Mouse (Mus musculus) gastrocnemius, adult 18-20 months (tissue): ENCODE data around the gene Cenpi. TPM values are rescaled to one million over a fixed set of nuclear protein-coding genes. Genes with fewer than 3 reads are reported as not detected.
"Not testable (repeated sequence)": the region's sequence is repeated elsewhere in the genome, so short reads cannot be mapped to it uniquely, and the experiment has no call there.

ENCODE experiments used
- DNase-seq: peaks from one replicate; pipeline ENCODE4 v3.0.0; 2021; ENCODE audit warnings: low spot score
- long read RNA-seq, 2 experiments: library from polyadenylated mRNA; stranded (forward); transcript quantifications; one replicate each; pipeline ENCODE4 v2.0.0; 2021
- total RNA-seq, 2 experiments: library from RNA; stranded (reverse); gene quantifications; 2 replicates each; pipeline ENCODE4 v1.2.3; 2021

The Cenpi gene
- not detected for total RNA-seq
- long read RNA-seq, experiment 1: 0 reads
- long read RNA-seq, experiment 2, partial matches to known transcripts: 0 of 1 reads
- long read RNA-seq, experiment 2, other reads (novel, unspliced or antisense): 0 of 1 reads

DNA sequence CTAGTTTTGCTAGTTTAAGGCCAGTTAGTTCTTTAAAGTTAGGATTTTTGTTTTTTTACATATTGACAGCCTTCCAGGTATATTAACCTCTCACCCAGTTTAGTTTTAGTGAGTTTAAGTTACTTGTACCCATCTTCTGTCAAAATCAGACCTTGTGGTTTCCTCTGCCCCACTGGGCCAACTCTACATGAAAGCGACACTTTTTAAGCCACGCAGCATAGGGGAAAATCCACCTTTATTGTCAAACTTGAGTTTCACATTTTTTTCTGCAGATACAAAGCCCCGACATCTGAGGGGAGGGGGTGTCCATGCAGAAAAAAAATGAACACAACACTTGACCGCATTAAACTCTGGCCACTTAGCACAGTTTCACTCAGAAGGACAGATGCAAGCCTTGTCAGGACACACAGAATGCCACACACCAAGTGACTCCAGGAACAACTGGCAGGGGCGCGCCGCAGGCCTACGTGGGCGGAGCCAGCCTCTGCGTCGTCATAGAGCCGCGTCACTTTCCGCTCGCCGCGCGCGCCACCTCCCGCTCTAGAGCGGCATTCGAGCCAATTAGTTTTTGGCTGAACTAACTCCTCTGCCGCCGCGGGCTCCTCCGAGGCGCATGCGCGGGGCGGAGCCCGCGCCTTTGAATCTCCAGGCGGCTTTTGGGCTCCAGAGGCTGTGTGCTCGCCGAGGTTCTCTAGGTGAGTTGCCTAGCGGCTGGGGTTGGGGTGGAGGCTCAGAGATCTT lies at the start of gene Cenpi:
Gene Cenpi, plus strand, starts transcription at position 551 of the 741 bp plus-strand sequence.
- DNase-seq: peak; percentile 82

DNA sequence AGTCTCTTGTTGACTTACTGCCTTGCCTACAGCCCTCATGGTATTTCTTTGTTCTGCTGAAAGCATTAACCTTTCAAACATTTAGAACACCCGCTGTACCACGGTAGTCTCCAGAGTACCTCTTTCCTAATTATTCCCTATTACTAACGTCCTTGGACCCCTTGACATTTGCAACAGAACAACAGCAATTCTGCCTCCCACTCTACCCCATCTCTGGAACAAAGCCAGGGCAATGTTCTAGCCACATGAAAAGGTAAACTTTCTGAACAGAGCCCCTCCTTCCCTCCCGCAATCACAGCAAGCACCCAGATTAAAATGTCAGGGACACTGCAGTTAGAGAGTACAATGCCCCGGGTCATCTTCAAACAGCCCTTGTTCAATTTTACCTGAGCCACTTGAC lies 46.7 kb upstream of the Cenpi start:
- DNase-seq: no peak

GRCm38 (mm10) chrX:134262129-134262528 lies 45.8 kb upstream of the Cenpi start:
- DNase-seq: no peak

DNA sequence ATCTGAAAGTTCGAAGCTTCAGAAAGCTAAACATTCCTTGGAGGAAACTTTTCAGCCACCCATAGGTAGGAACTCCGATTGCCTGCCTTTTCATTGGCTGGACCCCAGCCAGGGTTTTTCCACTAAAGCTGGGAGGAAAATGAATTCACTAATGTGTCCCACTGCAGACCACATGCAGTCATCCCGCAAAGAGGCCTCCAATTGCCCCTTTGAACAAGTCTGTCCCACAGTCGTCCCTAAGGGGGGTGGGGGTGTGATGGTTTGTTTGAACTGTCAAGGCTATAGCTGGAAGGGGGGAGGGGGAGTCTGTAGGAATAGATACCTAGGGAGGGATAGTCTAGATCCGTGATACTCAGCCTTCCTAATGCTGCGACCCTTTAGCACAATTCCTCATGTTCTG lies 32.2 kb upstream of the Cenpi start:
- DNase-seq: no peak

DNA sequence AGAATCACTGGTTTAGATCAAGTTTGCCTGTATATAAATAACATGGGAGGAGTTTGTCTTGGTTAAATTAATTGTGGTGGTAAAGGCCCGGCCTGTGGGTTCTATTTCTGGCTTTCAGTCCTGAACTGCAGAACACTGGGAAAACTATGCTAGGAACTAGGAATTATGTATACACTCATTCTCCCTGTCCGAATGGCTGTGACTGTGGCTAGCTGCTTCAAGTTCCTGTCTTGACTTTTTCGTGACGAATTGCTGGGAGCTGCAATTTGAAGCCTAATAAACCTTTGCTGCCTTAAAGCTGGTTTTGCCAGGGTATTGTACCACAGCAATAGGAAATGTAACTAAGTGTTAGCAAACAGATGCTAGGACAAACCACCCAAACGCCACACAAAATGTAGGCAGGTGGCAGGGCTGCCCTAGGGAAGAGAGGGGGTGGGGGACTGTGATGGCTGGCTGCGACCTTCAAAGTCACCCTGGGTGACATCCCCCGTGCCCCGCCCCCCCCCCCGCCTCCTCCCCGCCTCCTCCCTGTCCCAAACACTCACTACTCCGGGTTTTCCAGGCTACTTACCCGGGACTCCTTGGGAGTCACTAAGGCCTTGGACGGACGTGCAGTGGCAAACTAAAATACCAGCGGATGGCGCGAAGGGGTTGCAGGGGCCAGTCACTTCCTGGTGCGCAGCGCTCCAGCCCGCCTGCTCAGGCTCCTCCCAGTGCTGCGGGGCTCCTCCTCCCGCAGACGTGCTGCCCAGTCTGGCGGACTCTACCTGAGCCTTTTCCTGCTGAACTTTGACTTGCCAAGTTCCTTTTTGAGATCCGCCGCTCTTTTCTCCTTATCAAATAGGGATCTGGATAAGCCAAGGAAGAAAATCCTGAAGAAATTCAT lies 31.4 kb upstream of the Cenpi start, which contains the start of gene Trmt2b:
Gene Trmt2b, minus strand, starts transcription at position 710 of the 886 bp plus-strand sequence.
- DNase-seq: peak; percentile 45

DNA sequence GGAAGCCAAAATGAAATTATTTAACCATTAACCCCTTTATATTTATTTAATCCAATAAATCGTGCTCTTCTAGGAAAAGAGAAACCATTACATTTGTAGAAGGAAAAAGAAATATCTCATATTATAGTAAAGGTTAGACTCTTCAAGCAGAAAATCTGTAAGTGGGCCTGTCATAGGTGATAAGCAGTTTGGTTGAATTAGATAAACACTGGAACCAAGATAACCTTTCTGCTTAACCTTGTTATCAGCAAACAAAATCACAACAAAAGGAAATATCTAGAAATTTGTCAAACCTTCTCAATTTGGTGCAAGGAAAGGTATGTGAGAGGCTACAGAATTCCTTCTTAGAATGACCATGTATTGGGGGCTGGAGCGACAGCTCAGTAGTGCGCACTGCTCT lies 27.4 kb upstream of the Cenpi start:
- no peak for DNase-seq

DNA sequence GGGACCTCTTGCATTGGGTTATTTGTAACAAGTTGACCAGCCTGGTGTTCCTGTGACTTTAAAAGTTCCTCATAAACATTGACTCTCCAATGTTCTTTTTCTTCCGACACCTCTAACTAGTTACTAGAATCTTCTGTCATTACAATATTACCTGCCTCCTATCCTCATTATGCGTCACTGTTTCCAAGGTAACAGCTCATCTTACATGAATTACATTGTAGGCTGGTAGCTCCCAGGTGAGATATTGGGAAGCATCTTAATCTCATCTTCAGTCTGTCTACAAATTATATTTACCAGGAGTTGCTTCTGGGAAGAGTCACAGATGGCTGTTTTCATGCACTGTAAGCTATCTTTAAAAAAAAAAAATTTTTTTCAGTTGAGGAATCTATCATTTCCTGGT lies 22.8 kb upstream of the Cenpi start:
- no peak for DNase-seq

DNA sequence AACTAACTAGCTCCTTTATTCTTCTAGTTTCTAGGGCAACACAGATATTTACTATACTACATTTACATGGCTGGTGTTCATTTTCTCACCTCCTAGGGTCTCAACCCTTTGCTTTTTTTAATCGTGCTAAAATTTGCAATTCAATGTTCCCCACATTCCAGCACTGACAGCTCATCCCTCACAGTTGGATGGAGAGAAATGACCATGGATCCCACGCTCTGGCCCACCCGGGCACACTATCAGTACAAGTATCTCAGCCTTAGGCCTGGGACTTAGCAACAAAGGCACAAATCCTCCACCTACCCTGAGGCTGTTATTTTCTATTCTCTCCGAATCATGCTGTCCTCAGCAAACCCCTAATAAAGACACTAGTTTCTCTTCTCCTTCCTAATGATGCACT lies 22.1 kb upstream of the Cenpi start:
- no peak for DNase-seq

GRCm38 (mm10) chrX:134287305-134287704 lies 20.6 kb upstream of the Cenpi start:
- no peak for DNase-seq

DNA sequence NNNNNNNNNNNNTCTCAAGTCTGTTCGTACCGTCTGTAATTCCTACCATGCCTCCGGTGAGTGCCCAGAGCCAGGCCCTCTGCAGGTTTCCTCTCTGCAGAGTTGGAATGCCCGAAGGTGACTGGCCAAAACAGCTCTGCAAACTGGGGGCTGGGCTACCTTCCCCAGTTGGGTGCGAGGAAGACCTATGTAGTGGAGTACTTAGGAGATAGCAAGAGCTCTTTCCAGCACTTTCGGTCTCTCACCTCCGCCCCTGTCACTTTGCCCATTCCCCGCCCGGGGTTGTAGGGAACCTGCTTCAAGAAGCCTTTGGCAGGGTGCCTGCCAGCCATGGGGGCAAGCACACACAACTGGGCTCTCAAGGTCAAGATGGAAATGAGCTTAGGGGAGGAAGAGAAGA lies 11.6 kb upstream of the Cenpi start:
- DNase-seq: no peak

DNA sequence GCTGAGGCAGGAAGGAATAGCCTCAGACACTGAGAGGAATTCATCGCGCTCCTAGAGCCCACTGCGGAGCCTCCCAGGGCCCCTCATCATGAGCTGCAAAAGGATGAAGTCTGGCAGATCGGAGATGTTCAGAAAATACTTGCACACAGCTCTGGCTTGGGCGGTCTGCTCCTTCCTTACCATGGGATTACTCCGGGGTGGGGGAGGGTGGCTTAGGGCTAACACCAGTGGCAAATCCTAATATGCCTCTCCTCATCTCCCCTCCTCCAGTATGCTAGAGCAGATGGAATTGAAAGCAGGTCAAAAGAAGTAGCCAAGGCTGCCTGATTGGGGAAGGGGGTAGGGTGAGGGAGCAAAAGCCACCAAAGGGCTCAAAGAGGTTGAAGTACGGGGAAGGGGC lies 11.1 kb upstream of the Cenpi start:
- DNase-seq: no peak

GRCm38 (mm10) chrX:134297195-134297594 lies 10.7 kb upstream of the Cenpi start:
- DNase-seq: no peak

DNA sequence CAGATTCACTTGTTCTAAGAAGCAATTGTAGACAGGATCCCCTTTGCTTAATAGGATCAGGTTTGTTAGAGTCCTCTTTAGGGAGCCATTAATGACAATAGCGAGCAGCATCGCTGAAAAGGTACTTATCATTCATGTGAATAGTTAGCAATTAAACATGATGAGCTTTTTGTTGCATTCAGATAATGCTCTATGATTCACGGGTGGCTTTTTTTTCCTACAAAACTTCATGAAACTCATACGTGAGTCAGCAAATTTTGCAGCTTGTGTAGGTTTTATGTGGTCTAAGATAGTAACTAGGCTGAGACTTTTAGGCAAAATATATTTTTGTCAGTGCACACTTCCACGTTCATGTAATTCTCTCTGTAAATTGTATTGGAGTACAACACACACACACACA lies 7.7 kb upstream of the Cenpi start:
- DNase-seq: no peak

- DNase-seq: no peak
Measured at GRCm38 (mm10) chrX:134303287-134303686, 4.6 kb upstream of the Cenpi start.

GRCm38 (mm10) chrX:134308275-134308634 lies 371 bp downstream of the Cenpi start:
- DNase-seq: no peak

GRCm38 (mm10) chrX:134311193-134311592 lies 3.3 kb downstream of the Cenpi start:
- not testable (repeated sequence) for DNase-seq

DNA sequence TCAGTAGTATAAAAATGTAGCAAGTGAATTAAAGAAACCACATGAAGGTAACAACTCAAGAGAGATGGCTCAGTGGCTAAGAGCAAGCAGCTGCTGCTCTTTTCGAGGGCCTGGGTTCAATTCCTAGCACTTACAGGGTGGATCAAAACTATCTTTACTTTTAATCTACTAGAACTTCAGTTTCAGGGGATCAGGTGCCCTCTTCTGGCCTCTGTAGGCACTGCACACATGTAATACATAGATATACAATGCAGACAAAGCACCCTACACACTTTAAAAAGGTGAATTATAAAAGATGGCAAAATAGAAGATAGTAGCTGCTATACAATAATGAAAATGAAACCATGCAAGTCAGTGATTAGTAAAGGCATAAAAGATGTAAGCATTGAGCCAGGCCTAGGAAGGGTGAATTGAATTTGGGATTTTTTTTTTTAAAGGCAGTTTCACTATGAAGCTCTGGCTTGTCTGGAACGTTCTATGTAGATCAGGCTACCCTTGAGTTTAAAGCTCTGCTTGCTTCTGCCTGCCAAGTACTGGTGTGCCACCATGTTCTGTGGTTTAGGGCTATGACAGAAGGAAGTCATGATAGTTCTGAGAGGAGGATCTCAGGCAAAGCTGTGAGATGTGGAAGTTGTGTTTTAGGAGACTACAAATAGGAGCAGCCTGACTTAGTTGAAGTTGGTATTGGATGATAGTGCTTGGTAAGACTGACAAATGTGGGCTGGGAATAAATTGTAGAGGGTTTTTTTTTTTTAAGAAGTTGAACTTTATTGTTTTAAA lies 11.5 kb downstream of the Cenpi start:
- DNase-seq: no peak

GRCm38 (mm10) chrX:134333280-134333679 lies 25.4 kb downstream of the Cenpi start:
- peak; percentile 3 for DNase-seq

GRCm38 (mm10) chrX:134342735-134343134 lies 34.9 kb downstream of the Cenpi start:
- DNase-seq: no peak

DNA sequence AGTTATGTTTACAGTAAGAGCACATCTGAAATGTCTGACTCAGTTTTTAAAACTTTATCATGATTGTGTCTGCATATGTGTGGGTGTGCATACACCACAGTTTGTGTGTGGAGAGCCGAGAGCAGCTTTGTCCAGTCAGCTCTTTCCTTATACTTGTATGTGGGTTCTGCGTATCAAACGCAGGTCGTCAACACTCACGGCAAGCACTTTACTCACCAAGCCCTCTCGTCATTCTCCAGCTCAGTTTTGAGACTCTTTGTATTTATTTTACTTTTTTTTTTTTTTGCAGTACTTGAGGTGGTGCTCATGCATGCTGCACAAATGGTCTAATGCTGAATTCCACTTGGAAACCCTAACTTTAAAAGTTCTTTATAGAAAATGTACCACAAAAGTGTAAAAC lies 42.3 kb downstream of the Cenpi start:
- no peak for DNase-seq

GRCm38 (mm10) chrX:134353848-134354247 lies 46.0 kb downstream of the Cenpi start:
- DNase-seq: no peak

DNA sequence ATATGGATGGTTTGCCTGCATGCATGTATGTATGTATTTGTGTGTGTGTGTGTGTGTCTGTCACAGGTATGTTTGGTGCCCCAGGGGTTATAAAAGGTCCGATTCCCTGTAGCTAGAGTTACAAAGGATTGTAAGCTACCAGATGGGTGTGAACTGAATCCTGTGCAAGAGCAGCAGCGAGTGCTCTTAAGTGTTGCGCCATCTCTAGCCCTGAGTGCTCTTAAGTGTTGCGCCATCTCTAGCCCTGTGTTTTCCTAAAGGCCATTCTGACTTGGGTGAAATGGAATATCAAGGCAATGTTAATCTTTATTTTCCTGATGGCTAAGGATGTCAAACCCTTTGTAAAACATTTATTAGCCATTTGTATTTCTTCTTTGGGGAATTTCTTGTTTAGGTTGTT lies 51.5 kb downstream of the Cenpi start:
- DNase-seq: no peak
